Mouse (Mus musculus): ENCODE data around the gene Hint3. TPM values are rescaled to one million over a fixed set of nuclear protein-coding genes. Genes with fewer than 3 reads are reported as not detected.
"Not testable (repeated sequence)": the region's sequence is repeated elsewhere in the genome, so short reads cannot be mapped to it uniquely, and the experiment has no call there.

Hint3 gene
- polyA plus RNA-seq (2015; fragmentation: Nextera tagmentation; extraction: Ambion mirVana) = 26.2 and 27.1 TPM in 2 replicates

- WGBS = 70% methylated on average over 3 of the region's 3 CpGs
- Histone ChIP-seq H3K9me3 (ENCODE audit: control insufficient read depth, low read length) (no peaks in the 10 kb centered on the region), H3K4me3 (ENCODE audit: low read length) (no peak within 1 kb of the TSS), H3K4me2 (ENCODE audit: low read depth, low read length) (no peak within 1 kb of the TSS), H3K27me3 (ENCODE audit: control insufficient read depth, insufficient read depth, low read depth, low read length) (no peaks in the 10 kb centered on the region), H3K4me1 (replicated peaks; ENCODE audit: control insufficient read depth, insufficient read depth, low read length) (no peaks in the 10 kb centered on the region), H3K27ac (ENCODE audit: low read length) (no peak within 1 kb of the TSS), H3K9ac (ENCODE audit: low read length) (no peak within 1 kb of the TSS), H3K36me3 (ENCODE audit: control insufficient read depth, insufficient read depth, low read length) (no peaks in the 10 kb centered on the region)
- no peak for ATAC-seq (ENCODE audit: low read depth)
These were observed at the start of gene Hint3 for GRCm38 (mm10) chr10:30629513-30629912. Gene Hint3 (minus strand): TSS chr10:30629632.

- Histone ChIP-seq H3K27ac (ENCODE audit: low read length) (no peak overlapping the region), H3K9me3 (ENCODE audit: control insufficient read depth, low read length) (no peaks in the 10 kb centered on the region), H3K4me3 (ENCODE audit: low read length) (no peak overlapping the region), H3K27me3 (ENCODE audit: control insufficient read depth, insufficient read depth, low read depth, low read length) (no peaks in the 10 kb centered on the region), H3K36me3 (ENCODE audit: control insufficient read depth, insufficient read depth, low read length) (no peaks in the 10 kb centered on the region), H3K4me2 (ENCODE audit: low read depth, low read length) (no peak overlapping the region), H3K4me1 (replicated peaks; ENCODE audit: control insufficient read depth, insufficient read depth, low read length) (no peaks in the 10 kb centered on the region), H3K9ac (ENCODE audit: low read length) (no peak overlapping the region)
- 82% methylated on average over 2 of the region's 2 CpGs for WGBS
- no peak for ATAC-seq (ENCODE audit: low read depth)
These were observed 48.6 kb upstream of the Hint3 start for GRCm38 (mm10) chr10:30678051-30678450.

- Histone ChIP-seq H3K36me3 (ENCODE audit: control insufficient read depth, insufficient read depth, low read length) (no peaks in the 10 kb centered on the region), H3K4me3 (ENCODE audit: low read length) (no peak overlapping the region), H3K27ac (ENCODE audit: low read length) (no peak overlapping the region), H3K4me2 (ENCODE audit: low read depth, low read length) (no peak overlapping the region), H3K9ac (ENCODE audit: low read length) (no peak overlapping the region), H3K9me3 (ENCODE audit: control insufficient read depth, low read length) (no peaks in the 10 kb centered on the region), H3K4me1 (replicated peaks; ENCODE audit: control insufficient read depth, insufficient read depth, low read length) (no peaks in the 10 kb centered on the region), H3K27me3 (ENCODE audit: control insufficient read depth, insufficient read depth, low read depth, low read length) (no peaks in the 10 kb centered on the region)
- 75% methylated on average over 3 of the region's 3 CpGs for WGBS
- no peak for ATAC-seq (ENCODE audit: low read depth)
These were observed 45.4 kb upstream of the Hint3 start for GRCm38 (mm10) chr10:30674825-30675224.

GRCm38 (mm10) chr10:30666580-30666979, 37.1 kb upstream of the Hint3 start:
- no peak overlapping the region for H3K9ac ChIP-seq (ENCODE audit: low read length)
- no peak for ATAC-seq (ENCODE audit: low read depth)
- 86% methylated on average over 2 of the region's 2 CpGs for WGBS
- H3K4me2 ChIP-seq (ENCODE audit: low read depth, low read length) = no peak overlapping the region
- H3K9me3 ChIP-seq (ENCODE audit: control insufficient read depth, low read length) = no peaks in the 10 kb centered on the region
- H3K27me3 ChIP-seq (ENCODE audit: control insufficient read depth, insufficient read depth, low read depth, low read length) = no peaks in the 10 kb centered on the region
- H3K36me3 ChIP-seq (ENCODE audit: control insufficient read depth, insufficient read depth, low read length) = no peaks in the 10 kb centered on the region
- no peak overlapping the region for H3K4me3 ChIP-seq (ENCODE audit: low read length)
- H3K27ac ChIP-seq (ENCODE audit: low read length) = no peak overlapping the region
- H3K4me1 ChIP-seq (replicated peaks; ENCODE audit: control insufficient read depth, insufficient read depth, low read length) = no peaks in the 10 kb centered on the region

GRCm38 (mm10) chr10:30660564-30661328, 31.3 kb upstream of the Hint3 start:
- no peaks in the 10 kb centered on the region for H3K4me1 ChIP-seq (replicated peaks; ENCODE audit: control insufficient read depth, insufficient read depth, low read length)
- no peak for ATAC-seq (ENCODE audit: low read depth)
- H3K36me3 ChIP-seq (ENCODE audit: control insufficient read depth, insufficient read depth, low read length) = peaks cover 5% of the 10 kb centered on the region
- H3K4me2 ChIP-seq (ENCODE audit: low read depth, low read length) = no peak overlapping the region
- no peak overlapping the region for H3K9ac ChIP-seq (ENCODE audit: low read length)
- 80% methylated on average over 6 of the region's 6 CpGs for WGBS
- H3K27me3 ChIP-seq (ENCODE audit: control insufficient read depth, insufficient read depth, low read depth, low read length) = no peaks in the 10 kb centered on the region
- H3K9me3 ChIP-seq (ENCODE audit: control insufficient read depth, low read length) = no peaks in the 10 kb centered on the region
- H3K4me3 ChIP-seq (ENCODE audit: low read length) = no peak overlapping the region
- H3K27ac ChIP-seq (ENCODE audit: low read length) = no peak overlapping the region

- peak; percentile 67; the same call in 1 of the 2 replicates for ATAC-seq (ENCODE audit: low read depth)
- peak overlapping the region; percentile 35 for H3K4me3 ChIP-seq (ENCODE audit: low read length)
- peak overlapping the region; percentile 49 for H3K4me2 ChIP-seq (ENCODE audit: low read depth, low read length)
- no peaks in the 10 kb centered on the region for H3K27me3 ChIP-seq (ENCODE audit: control insufficient read depth, insufficient read depth, low read depth, low read length)
- H3K4me1 ChIP-seq (replicated peaks; ENCODE audit: control insufficient read depth, insufficient read depth, low read length) = peaks cover 2% of the 10 kb centered on the region; the same call in 1 of the 2 replicates
- WGBS = 14% methylated on average over 5 of the region's 5 CpGs
- 0 out of 2 replicates have a peak overlapping the region, but pooled peaks have one; percentile 50 for H3K27ac ChIP-seq (ENCODE audit: low read length)
- H3K9me3 ChIP-seq (ENCODE audit: control insufficient read depth, low read length) = no peaks in the 10 kb centered on the region
- peak overlapping the region; percentile 50 for H3K9ac ChIP-seq (ENCODE audit: low read length)
- H3K36me3 ChIP-seq (ENCODE audit: control insufficient read depth, insufficient read depth, low read length) = peaks cover 5% of the 10 kb centered on the region
These were observed 26.2 kb upstream of the Hint3 start for GRCm38 (mm10) chr10:30655655-30656054.

- no peak for ATAC-seq (ENCODE audit: low read depth)
- Histone ChIP-seq H3K4me1 (replicated peaks; ENCODE audit: control insufficient read depth, insufficient read depth, low read length) (no peaks in the 10 kb centered on the region), H3K4me2 (ENCODE audit: low read depth, low read length) (no peak overlapping the region), H3K4me3 (ENCODE audit: low read length) (no peak overlapping the region), H3K36me3 (ENCODE audit: control insufficient read depth, insufficient read depth, low read length) (peaks cover 9% of the 10 kb centered on the region; the same call in 1 of the 2 replicates), H3K27ac (ENCODE audit: low read length) (no peak overlapping the region), H3K9ac (ENCODE audit: low read length) (no peak overlapping the region), H3K27me3 (ENCODE audit: control insufficient read depth, insufficient read depth, low read depth, low read length) (no peaks in the 10 kb centered on the region), H3K9me3 (ENCODE audit: control insufficient read depth, low read length) (no peaks in the 10 kb centered on the region)
- WGBS = 46% methylated on average over 2 of the region's 2 CpGs
These were observed 18.2 kb upstream of the Hint3 start for GRCm38 (mm10) chr10:30647681-30648080.

GRCm38 (mm10) chr10:30638216-30638615, 8.8 kb upstream of the Hint3 start:
- H3K27ac ChIP-seq (ENCODE audit: low read length) = no peak overlapping the region
- no peak overlapping the region for H3K4me3 ChIP-seq (ENCODE audit: low read length)
- H3K9me3 ChIP-seq (ENCODE audit: control insufficient read depth, low read length) = no peaks in the 10 kb centered on the region
- H3K4me1 ChIP-seq (replicated peaks; ENCODE audit: control insufficient read depth, insufficient read depth, low read length) = no peaks in the 10 kb centered on the region
- no peak overlapping the region for H3K9ac ChIP-seq (ENCODE audit: low read length)
- ATAC-seq (ENCODE audit: low read depth) = no peak
- WGBS = 78% methylated on average over 3 of the region's 3 CpGs
- no peaks in the 10 kb centered on the region for H3K27me3 ChIP-seq (ENCODE audit: control insufficient read depth, insufficient read depth, low read depth, low read length)
- no peak overlapping the region for H3K4me2 ChIP-seq (ENCODE audit: low read depth, low read length)
- no peaks in the 10 kb centered on the region for H3K36me3 ChIP-seq (ENCODE audit: control insufficient read depth, insufficient read depth, low read length)

GRCm38 (mm10) chr10:30636474-30637154, 7.2 kb upstream of the Hint3 start:
- not testable (repeated sequence) for H3K9ac ChIP-seq (ENCODE audit: low read length); H3K4me1 ChIP-seq (replicated peaks; ENCODE audit: control insufficient read depth, insufficient read depth, low read length); H3K4me3 ChIP-seq (ENCODE audit: low read length); H3K36me3 ChIP-seq (ENCODE audit: control insufficient read depth, insufficient read depth, low read length); H3K4me2 ChIP-seq (ENCODE audit: low read depth, low read length); H3K27me3 ChIP-seq (ENCODE audit: control insufficient read depth, insufficient read depth, low read depth, low read length); ATAC-seq (ENCODE audit: low read depth); H3K9me3 ChIP-seq (ENCODE audit: control insufficient read depth, low read length); H3K27ac ChIP-seq (ENCODE audit: low read length)
- 75% methylated on average over 1 of the region's 1 CpGs for WGBS
